Mouse (Mus musculus): ENCODE data around the gene Shank1.

GRCm38 (mm10) chr7:44306516-44307240 is 3.4 kb upstream of the Shank1 start, which contains the start of gene Clec11a:
- TF ChIP-seq CTCF (IDR thresholded peaks at IDR 0.05; ENCODE audit: low read depth, low read length) (no peak), POLR2AphosphoS5 (IDR thresholded peaks at IDR 0.05; ENCODE audit: insufficient replicate concordance, low read depth, low read length) (no peak), GATA1 (IDR thresholded peaks at IDR 0.05; ENCODE audit: borderline replicate concordance, low read length) (no peak), TAL1 (conservative IDR thresholded peaks at IDR 0.05; ENCODE audit: low read depth, low read length) (no peak), GATA2 (IDR thresholded peaks at IDR 0.05; ENCODE audit: borderline replicate concordance, low read depth, low read length) (no peak)

Data from G1E (cell line).